Mouse (Mus musculus) neural tube, embryonic 11.5 days (tissue): ENCODE measurements around the gene Ctnnd2. TPM values are rescaled to one million over a fixed set of nuclear protein-coding genes. Genes with fewer than 3 reads are reported as not detected.

Experiments used
- ATAC-seq: fragments of 200-750 bp; cut with Nextera tagmentation; 2 replicates; pipeline ENCODE4 v1.8.0; 2017; ENCODE audit warnings: moderate number of reproducible peaks, mild to moderate bottlenecking, moderate TSS enrichment, moderate library complexity; ENCODE audit not compliant: insufficient read depth, low FRiP score, low TSS enrichment
- DNase-seq: peaks from one replicate; pipeline ENCODE4 v3.0.0-alpha.2; 2015; ENCODE audit warnings: low spot score
- H3K27ac ChIP-seq: fragments of 300-500 bp; sonication (generic); 2 replicates; pipeline ENCODE4 v1.5.1; 2014; ENCODE audit warnings: low read depth, mild to moderate bottlenecking, low read length
- H3K27me3 ChIP-seq: fragments of 300-500 bp; sonication (generic); 2 replicates; pipeline ENCODE4 v1.6.1; 2014; ENCODE audit warnings: mild to moderate bottlenecking, low read length, mixed read lengths; ENCODE audit not compliant: control insufficient read depth, insufficient read depth
- H3K36me3 ChIP-seq: fragments of 300-500 bp; sonication (generic); 2 replicates; pipeline ENCODE4 v1.6.1; 2014; ENCODE audit warnings: mild to moderate bottlenecking, low read length, moderate library complexity, mixed read lengths; ENCODE audit not compliant: control insufficient read depth, insufficient read depth
- H3K4me1 ChIP-seq: fragments of 300-500 bp; sonication (generic); 2 replicates; pipeline ENCODE4 v1.6.1; 2014; ENCODE audit warnings: low read length, mixed read lengths; ENCODE audit not compliant: control insufficient read depth, insufficient read depth
- H3K4me2 ChIP-seq: fragments of 300-500 bp; sonication (generic); 2 replicates; pipeline ENCODE4 v1.6.1; 2014; ENCODE audit warnings: low read depth, mild to moderate bottlenecking, moderate library complexity
- H3K4me3 ChIP-seq: fragments of 300-500 bp; sonication (generic); 2 replicates; pipeline ENCODE4 v1.5.1; 2014; ENCODE audit warnings: low read depth, low read length
- H3K9ac ChIP-seq: fragments of 300-500 bp; sonication (generic); 2 replicates; pipeline ENCODE4 v1.6.1; 2014; ENCODE audit warnings: mild to moderate bottlenecking, low read length
- H3K9me3 ChIP-seq: fragments of 300-500 bp; sonication (generic); 2 replicates; pipeline ENCODE4 v1.6.1; 2016; ENCODE audit warnings: low read length; ENCODE audit not compliant: control insufficient read depth
- WGBS: fragments of 180-500 bp; shearing (Covaris S2); extraction: QIAGEN DNeasy Blood & Tissue Kit; methylation state at CpG from one replicate; pipeline ENCODE4 v1.1.7; 2014; 5-methylcytosine and 5-hydroxymethylcytosine counted together
- polyA plus RNA-seq: library from polyadenylated mRNA; unstranded; fragments of >200 nt; fragmentation: Nextera tagmentation; extraction: Ambion mirVana; gene quantifications from 2 replicates; pipeline ENCODE4 v1.2.1, GENCODE M21; 2014

The Ctnnd2 gene
- polyA plus RNA-seq, 1 experiment from 2014 or later, result 24.0 TPM

- H3K4me1 ChIP-seq, result no peaks in the 10 kb centered on the region
- H3K27ac ChIP-seq, result no peak overlapping the region
- H3K4me2 ChIP-seq, result no peak overlapping the region
- ATAC-seq, result no peak; the same call in 1 of the 2 replicates
- DNase-seq, result peak; percentile 23
- no peaks in the 10 kb centered on the region for H3K9me3 ChIP-seq
- H3K27me3 ChIP-seq, result no peaks in the 10 kb centered on the region
- H3K9ac ChIP-seq, result no peak overlapping the region
- no peak overlapping the region for H3K4me3 ChIP-seq
- 77% methylated on average over 6 of the region's 6 CpGs for WGBS
- H3K36me3 ChIP-seq, result no peaks in the 10 kb centered on the region
Measured at GRCm38 (mm10) chr15:30338585-30339197, 166.3 kb downstream of the Ctnnd2 start.

- H3K9ac ChIP-seq, result no peak overlapping the region
- H3K9me3 ChIP-seq, result no peaks in the 10 kb centered on the region
- no peaks in the 10 kb centered on the region for H3K36me3 ChIP-seq
- DNase-seq (no peak), ATAC-seq (no peak)
- no peak overlapping the region for H3K27ac ChIP-seq
- H3K4me1 ChIP-seq, result no peaks in the 10 kb centered on the region
- H3K4me2 ChIP-seq, result no peak overlapping the region
- no peaks in the 10 kb centered on the region for H3K27me3 ChIP-seq
- H3K4me3 ChIP-seq, result no peak overlapping the region
- 95% methylated on average over 5 of the region's 5 CpGs for WGBS
Measured at GRCm38 (mm10) chr15:30345754-30346153, 173.4 kb downstream of the Ctnnd2 start.

GRCm38 (mm10) chr15:30364491-30364890 lies 192.1 kb downstream of the Ctnnd2 start:
- 93% methylated on average over 1 of the region's 1 CpGs for WGBS
- Histone ChIP-seq H3K27me3 (no peaks in the 10 kb centered on the region), H3K9me3 (no peaks in the 10 kb centered on the region), H3K4me3 (no peak overlapping the region), H3K27ac (no peak overlapping the region), H3K4me2 (no peak overlapping the region), H3K36me3 (no peaks in the 10 kb centered on the region), H3K4me1 (no peaks in the 10 kb centered on the region), H3K9ac (no peak overlapping the region)
- DNase-seq (no peak), ATAC-seq (no peak)

- DNase-seq, result no peak
- Histone ChIP-seq H3K27ac (no peak overlapping the region), H3K36me3 (no peaks in the 10 kb centered on the region), H3K4me3 (no peak overlapping the region), H3K9ac (no peak overlapping the region), H3K4me2 (no peak overlapping the region), H3K4me1 (no peaks in the 10 kb centered on the region), H3K9me3 (no peaks in the 10 kb centered on the region), H3K27me3 (no peaks in the 10 kb centered on the region)
- WGBS, result 51% methylated on average over 7 of the region's 7 CpGs
- ATAC-seq, result 0 out of 2 replicates have a peak, but pooled peaks have one; percentile 50
Measured at GRCm38 (mm10) chr15:30369997-30370396, 197.6 kb downstream of the Ctnnd2 start.

GRCm38 (mm10) chr15:30371151-30371550 lies 198.8 kb downstream of the Ctnnd2 start:
- H3K9me3 ChIP-seq, result no peaks in the 10 kb centered on the region
- DNase-seq, result no peak
- 81% methylated on average over 2 of the region's 2 CpGs for WGBS
- no peaks in the 10 kb centered on the region for H3K36me3 ChIP-seq
- H3K9ac ChIP-seq, result no peak overlapping the region
- H3K4me1 ChIP-seq, result no peaks in the 10 kb centered on the region
- ATAC-seq, result no peak
- H3K27me3 ChIP-seq, result no peaks in the 10 kb centered on the region
- no peak overlapping the region for H3K4me3 ChIP-seq
- no peak overlapping the region for H3K27ac ChIP-seq
- H3K4me2 ChIP-seq, result no peak overlapping the region

- DNase-seq (no peak), ATAC-seq (no peak)
- no peak overlapping the region for H3K27ac ChIP-seq
- no peak overlapping the region for H3K9ac ChIP-seq
- 83% methylated on average over 6 of the region's 6 CpGs for WGBS
- no peaks in the 10 kb centered on the region for H3K36me3 ChIP-seq
- H3K9me3 ChIP-seq, result no peaks in the 10 kb centered on the region
- no peaks in the 10 kb centered on the region for H3K4me1 ChIP-seq
- no peak overlapping the region for H3K4me3 ChIP-seq
- no peak overlapping the region for H3K4me2 ChIP-seq
- no peaks in the 10 kb centered on the region for H3K27me3 ChIP-seq
Measured at GRCm38 (mm10) chr15:30373654-30374215, 201.3 kb downstream of the Ctnnd2 start.

GRCm38 (mm10) chr15:30374907-30375306 lies 202.5 kb downstream of the Ctnnd2 start:
- Histone ChIP-seq H3K4me1 (no peaks in the 10 kb centered on the region), H3K36me3 (no peaks in the 10 kb centered on the region), H3K27ac (no peak overlapping the region), H3K9ac (no peak overlapping the region), H3K27me3 (no peaks in the 10 kb centered on the region), H3K9me3 (no peaks in the 10 kb centered on the region), H3K4me3 (no peak overlapping the region), H3K4me2 (no peak overlapping the region)
- ATAC-seq (no peak), DNase-seq (no peak)
- WGBS, result 83% methylated on average over 5 of the region's 5 CpGs

- Histone ChIP-seq H3K4me2 (no peak overlapping the region), H3K36me3 (no peaks in the 10 kb centered on the region), H3K4me1 (no peaks in the 10 kb centered on the region), H3K9me3 (no peaks in the 10 kb centered on the region), H3K9ac (no peak overlapping the region), H3K27me3 (no peaks in the 10 kb centered on the region), H3K4me3 (no peak overlapping the region), H3K27ac (no peak overlapping the region)
- WGBS, result 22% methylated on average over 9 of the region's 9 CpGs
- no peak for ATAC-seq
- no peak for DNase-seq
Measured at GRCm38 (mm10) chr15:30383075-30383842, 210.9 kb downstream of the Ctnnd2 start.

- H3K27me3 ChIP-seq, result no peaks in the 10 kb centered on the region
- H3K27ac ChIP-seq, result no peak overlapping the region
- H3K9ac ChIP-seq, result no peak overlapping the region
- no peak overlapping the region for H3K4me2 ChIP-seq
- no peak overlapping the region for H3K4me3 ChIP-seq
- H3K36me3 ChIP-seq, result no peaks in the 10 kb centered on the region
- no peaks in the 10 kb centered on the region for H3K9me3 ChIP-seq
- DNase-seq (no peak), ATAC-seq (no peak)
- 75% methylated on average over 5 of the region's 5 CpGs for WGBS
- H3K4me1 ChIP-seq, result no peaks in the 10 kb centered on the region
Measured at GRCm38 (mm10) chr15:30384386-30384785, 212.0 kb downstream of the Ctnnd2 start.
